Mouse (Mus musculus) liver, embryonic 15.5 days (tissue): ENCODE data around the gene Postn. TPM values are rescaled to one million over a fixed set of nuclear protein-coding genes. Genes with fewer than 3 reads are reported as not detected.

Experiments used
- ATAC-seq: fragments of 200-750 bp; cut with Nextera tagmentation; 2 replicates; pipeline ENCODE4 v1.8.0; 2017; ENCODE audit warnings: moderate number of reproducible peaks, mild to moderate bottlenecking, moderate library complexity; ENCODE audit not compliant: insufficient read depth
- H3K27ac ChIP-seq: fragments of 300-500 bp; sonication (generic); replicated peaks from 2 replicates; pipeline ENCODE4 v1.5.1; 2015; ENCODE audit warnings: mild to moderate bottlenecking, inconsistent platforms
- H3K27me3 ChIP-seq: fragments of 300-500 bp; sonication (generic); 2 replicates; pipeline ENCODE4 v1.6.1; 2015; ENCODE audit warnings: mild to moderate bottlenecking, inconsistent platforms
- H3K36me3 ChIP-seq: fragments of 300-500 bp; sonication (generic); replicated peaks from 2 replicates; pipeline ENCODE4 v1.6.1; 2015; ENCODE audit warnings: moderate library complexity, mild to moderate bottlenecking, inconsistent platforms
- H3K4me1 ChIP-seq: fragments of 300-500 bp; sonication (generic); replicated peaks from 2 replicates; pipeline ENCODE4 v1.6.1; 2015; ENCODE audit warnings: inconsistent platforms
- H3K4me2 ChIP-seq: fragments of 300-500 bp; sonication (generic); 2 replicates; pipeline ENCODE4 v1.6.1; 2015; ENCODE audit warnings: moderate library complexity, mild to moderate bottlenecking, inconsistent platforms
- H3K4me3 ChIP-seq: fragments of 300-500 bp; sonication (generic); replicated peaks from 2 replicates; pipeline ENCODE4 v1.5.1; 2015; ENCODE audit warnings: mild to moderate bottlenecking, inconsistent platforms
- H3K9ac ChIP-seq: fragments of 300-500 bp; sonication (generic); 2 replicates; pipeline ENCODE4 v1.6.1; 2015; ENCODE audit warnings: moderate library complexity, mild to moderate bottlenecking, inconsistent platforms
- H3K9me3 ChIP-seq: fragments of 300-500 bp; sonication (generic); replicated peaks from 2 replicates; pipeline ENCODE4 v1.6.1; 2016; ENCODE audit warnings: inconsistent platforms
- WGBS: fragments of 180-500 bp; shearing (Covaris S2); methylation state at CpG from one replicate; pipeline ENCODE4 v1.1.7; 2015; ENCODE audit warnings: mixed read lengths; ENCODE audit not compliant: insufficient replicate concordance; 5-methylcytosine and 5-hydroxymethylcytosine counted together
- polyA plus RNA-seq: library from polyadenylated mRNA; unstranded; fragments of >200 nt; fragmentation: Nextera tagmentation; extraction: Ambion mirVana; gene quantifications from 2 replicates; pipeline ENCODE4 v1.2.1, GENCODE M21; 2015

Postn gene
- polyA plus RNA-seq, 1 experiment from 2014 or later: 24.1 TPM

DNA sequence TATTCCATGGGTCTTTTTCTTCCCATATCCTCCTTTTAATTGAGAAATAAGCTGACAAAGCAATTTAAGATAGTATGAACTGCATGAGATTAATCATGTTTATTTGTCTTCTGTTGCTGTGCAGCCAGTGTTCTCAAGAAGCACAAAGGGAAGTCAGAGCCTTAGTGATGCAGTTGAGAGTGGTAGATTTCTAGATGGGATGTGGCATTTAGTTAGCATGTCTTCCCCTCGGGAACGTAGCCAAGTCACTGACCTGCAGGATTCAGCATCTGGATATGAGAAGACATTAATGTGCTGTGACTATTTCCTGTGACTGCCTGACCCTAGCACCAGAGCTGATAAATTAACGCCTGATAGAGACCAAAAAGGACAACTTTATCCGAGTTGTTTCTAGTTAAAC is 19.1 kb downstream of the Postn start:
- Histone ChIP-seq H3K27ac (no peak overlapping the region), H3K4me1 (no peaks in the 10 kb centered on the region), H3K4me3 (no peak overlapping the region), H3K4me2 (no peak overlapping the region), H3K36me3 (no peaks in the 10 kb centered on the region), H3K9ac (no peak overlapping the region), H3K27me3 (no peaks in the 10 kb centered on the region), H3K9me3 (no peaks in the 10 kb centered on the region)
- 45% methylated on average over 4 of the region's 4 CpGs for WGBS
- ATAC-seq: no peak

DNA sequence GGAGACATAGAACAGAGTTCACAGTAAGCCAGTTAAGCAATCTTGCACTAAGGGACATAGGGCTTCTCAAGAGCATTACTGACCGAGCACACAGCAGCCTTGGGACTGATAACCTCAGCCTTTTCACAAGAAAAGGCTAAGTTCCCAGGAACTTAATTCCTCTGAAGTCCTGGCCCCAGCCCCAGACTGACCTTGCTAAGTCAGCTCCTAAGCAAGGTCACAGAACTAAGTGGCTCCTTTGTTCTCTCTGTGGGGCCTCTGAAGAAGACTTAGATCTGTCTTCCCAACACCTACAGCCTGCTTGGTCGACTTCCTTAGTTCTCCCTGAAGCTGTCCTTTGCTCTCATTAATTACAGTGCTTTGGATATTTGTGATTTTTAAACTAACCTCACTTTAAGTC is 38.4 kb downstream of the Postn start:
- H3K27ac ChIP-seq: no peak overlapping the region
- H3K4me1 ChIP-seq: no peaks in the 10 kb centered on the region
- WGBS: 28% methylated on average over 2 of the region's 2 CpGs
- no peak overlapping the region for H3K9ac ChIP-seq
- no peak overlapping the region for H3K4me3 ChIP-seq
- H3K4me2 ChIP-seq: no peak overlapping the region
- no peak for ATAC-seq
- H3K9me3 ChIP-seq: no peaks in the 10 kb centered on the region
- no peaks in the 10 kb centered on the region for H3K27me3 ChIP-seq
- H3K36me3 ChIP-seq: no peaks in the 10 kb centered on the region

DNA sequence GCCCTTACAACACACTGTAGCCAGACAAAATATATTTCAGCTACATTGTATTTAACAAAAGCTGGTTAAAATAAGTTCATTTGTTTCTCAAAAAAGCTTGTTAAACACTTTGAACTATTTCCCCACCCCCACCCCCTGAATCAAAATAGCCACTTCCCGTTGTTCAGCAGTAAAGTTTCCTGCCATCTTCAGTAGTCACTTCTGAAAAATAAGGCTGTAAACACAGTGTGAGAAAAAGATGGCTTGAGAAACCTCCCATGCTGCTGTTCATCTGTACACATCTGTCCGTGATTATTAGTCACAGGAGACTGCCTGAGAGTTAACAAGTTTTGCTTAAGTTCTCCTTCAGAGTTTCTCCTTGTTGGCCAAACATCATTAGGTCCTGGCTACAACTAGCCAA is 39.0 kb downstream of the Postn start:
- Histone ChIP-seq H3K9me3 (no peaks in the 10 kb centered on the region), H3K4me2 (no peak overlapping the region), H3K27ac (no peak overlapping the region), H3K27me3 (no peaks in the 10 kb centered on the region), H3K36me3 (no peaks in the 10 kb centered on the region), H3K4me3 (no peak overlapping the region), H3K9ac (no peak overlapping the region), H3K4me1 (no peaks in the 10 kb centered on the region)
- ATAC-seq: no peak
- WGBS: 23% methylated on average over 2 of the region's 2 CpGs

DNA sequence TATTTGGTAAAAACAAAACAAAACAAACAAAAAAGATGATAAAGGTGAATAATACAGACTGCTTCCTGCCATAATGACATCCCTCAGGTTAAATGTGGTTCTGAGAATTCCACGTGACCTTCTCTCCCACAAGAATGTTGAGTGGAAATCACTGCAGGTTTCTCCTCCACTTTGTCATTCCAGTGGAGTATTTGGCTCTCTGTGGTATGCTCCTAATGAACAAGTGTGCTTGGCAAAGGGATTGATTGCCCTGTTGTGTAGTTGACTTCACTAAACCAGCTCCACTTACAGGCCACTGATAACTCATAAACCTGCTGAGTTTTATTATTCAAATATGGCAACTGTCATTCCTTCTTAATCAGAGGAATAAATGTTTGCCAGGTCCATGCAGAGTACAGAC is 39.7 kb downstream of the Postn start:
- Histone ChIP-seq H3K36me3 (no peaks in the 10 kb centered on the region), H3K4me1 (no peaks in the 10 kb centered on the region), H3K4me3 (no peak overlapping the region), H3K27ac (no peak overlapping the region), H3K9me3 (no peaks in the 10 kb centered on the region), H3K4me2 (no peak overlapping the region), H3K9ac (no peak overlapping the region), H3K27me3 (no peaks in the 10 kb centered on the region)
- 53% methylated on average over 1 of the region's 1 CpGs for WGBS
- no peak for ATAC-seq

DNA sequence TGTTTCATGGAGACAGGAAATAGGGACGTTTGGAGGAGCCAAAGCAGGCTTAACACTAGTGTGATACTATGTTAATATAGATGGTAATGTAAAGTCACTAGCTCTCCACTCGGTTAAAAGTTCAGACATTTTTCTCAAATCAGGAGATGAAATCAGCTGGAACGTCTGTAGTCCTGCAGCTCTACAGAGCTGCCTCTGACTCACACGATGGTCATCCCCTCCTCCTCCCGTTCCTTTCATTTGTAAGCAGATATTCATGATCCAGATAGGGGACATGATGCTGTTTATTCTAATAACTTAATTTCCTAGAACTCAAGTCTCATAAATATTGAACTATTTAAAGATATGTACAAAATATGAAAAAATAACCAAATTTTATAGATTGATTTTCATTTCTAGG is 40.8 kb downstream of the Postn start:
- Histone ChIP-seq H3K36me3 (no peaks in the 10 kb centered on the region), H3K4me2 (no peak overlapping the region), H3K27ac (no peak overlapping the region), H3K27me3 (no peaks in the 10 kb centered on the region), H3K9me3 (no peaks in the 10 kb centered on the region), H3K4me3 (no peak overlapping the region), H3K9ac (no peak overlapping the region), H3K4me1 (no peaks in the 10 kb centered on the region)
- WGBS: 60% methylated on average over 5 of the region's 5 CpGs
- ATAC-seq: no peak

DNA sequence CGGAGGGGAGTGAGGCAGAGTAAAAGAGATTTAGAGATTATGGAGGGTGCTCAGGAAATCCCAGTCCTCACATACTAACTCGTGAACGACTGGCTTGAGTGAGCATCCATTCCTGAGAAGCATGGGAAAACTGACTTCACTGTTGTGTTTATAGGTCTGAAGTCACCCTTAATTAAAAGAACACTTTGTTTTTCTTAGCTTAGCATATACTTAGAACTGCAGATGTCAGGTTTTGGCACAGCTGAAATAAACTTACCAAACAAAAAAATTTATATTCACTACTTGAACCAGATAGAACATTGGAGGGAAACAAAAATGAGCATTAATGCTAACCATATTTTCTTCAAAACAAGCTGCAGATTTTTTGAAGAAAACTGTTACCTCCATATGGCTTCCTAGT is 42.9 kb downstream of the Postn start:
- H3K9ac ChIP-seq: no peak overlapping the region
- 46% methylated on average over 3 of the region's 3 CpGs for WGBS
- H3K36me3 ChIP-seq: no peaks in the 10 kb centered on the region
- no peak overlapping the region for H3K4me3 ChIP-seq
- H3K27ac ChIP-seq: no peak overlapping the region
- H3K4me1 ChIP-seq: no peaks in the 10 kb centered on the region
- no peaks in the 10 kb centered on the region for H3K9me3 ChIP-seq
- no peak overlapping the region for H3K4me2 ChIP-seq
- ATAC-seq: no peak
- no peaks in the 10 kb centered on the region for H3K27me3 ChIP-seq

DNA sequence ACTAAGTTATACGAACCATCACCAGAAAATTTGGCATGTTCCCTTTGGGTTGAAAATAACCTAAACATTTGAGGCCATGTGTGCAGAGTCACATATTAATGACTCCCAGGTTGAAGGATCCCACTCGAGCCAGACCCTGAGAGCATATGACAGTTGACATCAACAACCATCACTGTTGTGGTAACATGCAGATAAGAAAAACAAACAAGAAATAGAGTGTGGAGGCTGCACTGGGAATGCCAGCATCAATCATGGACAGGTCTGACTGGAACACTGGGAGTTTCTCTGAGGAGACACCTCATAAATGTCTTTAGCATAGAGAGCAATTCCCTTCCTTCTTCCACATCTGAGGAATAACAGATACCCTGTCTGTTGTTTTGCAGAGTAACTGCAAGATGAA is 45.7 kb downstream of the Postn start:
- no peaks in the 10 kb centered on the region for H3K36me3 ChIP-seq
- no peaks in the 10 kb centered on the region for H3K27me3 ChIP-seq
- H3K4me1 ChIP-seq: no peaks in the 10 kb centered on the region
- ATAC-seq: no peak
- WGBS: 31% methylated on average over 2 of the region's 2 CpGs
- H3K27ac ChIP-seq: no peak overlapping the region
- H3K9ac ChIP-seq: no peak overlapping the region
- no peaks in the 10 kb centered on the region for H3K9me3 ChIP-seq
- no peak overlapping the region for H3K4me3 ChIP-seq
- no peak overlapping the region for H3K4me2 ChIP-seq

DNA sequence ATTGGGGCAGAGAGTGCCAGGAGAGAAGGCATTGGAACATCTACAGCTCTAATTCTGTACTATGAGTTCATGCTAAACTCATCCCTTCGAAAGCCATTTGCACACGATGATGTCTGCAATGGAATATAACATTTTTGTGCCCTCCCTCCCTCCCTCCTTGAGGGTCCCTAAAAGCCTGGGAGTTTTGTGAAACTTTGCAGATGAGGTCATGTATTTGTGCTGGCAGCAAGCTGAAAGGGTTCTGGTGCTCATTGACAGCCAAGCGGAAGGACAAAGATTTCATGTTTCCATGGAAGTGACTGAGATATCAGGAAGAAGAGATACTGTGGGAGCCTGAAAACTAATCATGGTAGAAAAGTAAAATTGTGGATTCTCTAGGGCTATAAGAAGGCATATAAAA is 50.1 kb downstream of the Postn start:
- Histone ChIP-seq H3K4me2 (no peak overlapping the region), H3K36me3 (no peaks in the 10 kb centered on the region), H3K27ac (no peak overlapping the region), H3K27me3 (no peaks in the 10 kb centered on the region), H3K4me3 (no peak overlapping the region), H3K9ac (no peak overlapping the region), H3K4me1 (no peaks in the 10 kb centered on the region), H3K9me3 (no peaks in the 10 kb centered on the region)
- WGBS: 69% methylated on average over 3 of the region's 3 CpGs
- no peak for ATAC-seq

DNA sequence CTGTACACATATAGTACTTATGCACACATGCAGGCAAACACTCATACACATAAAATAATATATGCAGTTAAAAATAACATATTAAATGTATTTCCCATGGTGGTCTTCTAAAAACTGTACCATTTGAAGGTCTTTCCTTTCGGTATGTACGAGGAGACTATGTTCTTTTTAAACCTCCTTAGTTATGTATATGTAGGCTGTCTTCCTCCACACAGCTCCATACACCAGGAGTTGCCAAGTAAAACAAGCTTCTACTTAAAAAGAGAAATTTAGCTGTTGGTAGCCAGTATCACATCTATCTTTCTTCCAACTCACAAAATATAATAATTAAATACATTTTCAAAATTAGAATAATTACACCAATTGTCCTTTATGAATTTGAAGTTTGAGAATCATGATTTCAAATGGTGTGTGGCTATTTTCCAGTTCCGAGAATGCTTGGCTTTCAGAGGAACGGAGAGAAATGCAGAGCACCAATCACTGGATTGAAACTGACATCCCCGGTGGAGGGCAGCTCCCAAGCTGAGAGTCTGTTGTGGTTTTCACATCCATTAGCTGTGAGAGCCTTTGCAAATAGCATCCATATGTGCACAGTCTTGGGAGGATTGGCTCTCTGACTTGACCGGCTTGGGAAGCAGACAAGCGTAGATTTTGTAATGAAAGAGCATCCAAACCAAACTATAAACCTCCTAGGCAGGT is 52.1 kb downstream of the Postn start:
- ATAC-seq: no peak
- 64% methylated on average over 7 of the region's 7 CpGs for WGBS
- Histone ChIP-seq H3K9ac (no peak overlapping the region), H3K4me2 (no peak overlapping the region), H3K36me3 (no peaks in the 10 kb centered on the region), H3K4me1 (no peaks in the 10 kb centered on the region), H3K4me3 (no peak overlapping the region), H3K27ac (no peak overlapping the region), H3K27me3 (no peaks in the 10 kb centered on the region), H3K9me3 (no peaks in the 10 kb centered on the region)

DNA sequence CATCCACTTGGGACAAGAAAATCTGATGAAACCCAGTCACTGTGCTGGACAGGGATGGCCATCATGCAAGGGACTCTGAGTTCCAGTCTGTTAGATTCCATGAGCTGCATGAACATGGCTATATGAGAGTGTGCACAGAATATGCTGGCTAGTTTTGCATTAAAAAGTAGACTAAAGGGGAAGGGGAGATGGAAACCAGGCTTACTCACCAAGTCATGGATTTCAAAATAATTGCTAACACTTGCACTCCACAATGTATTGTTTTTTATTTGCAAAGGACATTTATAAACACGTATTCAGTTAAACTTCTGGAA is 52.6 kb downstream of the Postn start:
- no peaks in the 10 kb centered on the region for H3K9me3 ChIP-seq
- no peaks in the 10 kb centered on the region for H3K4me1 ChIP-seq
- H3K27ac ChIP-seq: no peak overlapping the region
- ATAC-seq: no peak
- no peak overlapping the region for H3K4me3 ChIP-seq
- no peaks in the 10 kb centered on the region for H3K27me3 ChIP-seq
- no peaks in the 10 kb centered on the region for H3K36me3 ChIP-seq
- H3K9ac ChIP-seq: no peak overlapping the region
- no peak overlapping the region for H3K4me2 ChIP-seq
- 52% methylated on average over 1 of the region's 1 CpGs for WGBS

DNA sequence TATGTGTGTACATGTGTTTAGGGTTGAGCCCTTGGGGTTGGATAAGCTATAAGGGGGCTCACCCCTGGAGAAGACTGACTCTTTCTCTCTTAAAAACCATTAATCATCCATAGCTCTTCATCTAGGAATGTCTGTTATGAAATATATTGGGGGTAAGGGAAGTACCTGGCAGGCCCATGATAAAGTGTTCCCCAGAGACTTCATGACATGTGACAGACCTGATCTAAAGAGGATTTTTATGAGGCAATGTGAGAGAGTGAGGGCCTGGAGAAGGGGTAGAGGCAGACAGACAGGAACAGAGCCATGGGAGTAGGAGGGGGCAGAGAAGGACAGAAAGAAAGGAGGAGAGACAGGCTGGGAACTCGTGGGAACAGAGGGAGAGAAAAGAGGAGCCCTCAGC is 53.5 kb downstream of the Postn start:
- Histone ChIP-seq H3K4me2 (no peak overlapping the region), H3K9ac (no peak overlapping the region), H3K27me3 (no peaks in the 10 kb centered on the region), H3K9me3 (no peaks in the 10 kb centered on the region), H3K36me3 (no peaks in the 10 kb centered on the region), H3K4me3 (no peak overlapping the region), H3K4me1 (no peaks in the 10 kb centered on the region), H3K27ac (no peak overlapping the region)
- no peak for ATAC-seq
- WGBS: 37% methylated on average over 1 of the region's 1 CpGs

DNA sequence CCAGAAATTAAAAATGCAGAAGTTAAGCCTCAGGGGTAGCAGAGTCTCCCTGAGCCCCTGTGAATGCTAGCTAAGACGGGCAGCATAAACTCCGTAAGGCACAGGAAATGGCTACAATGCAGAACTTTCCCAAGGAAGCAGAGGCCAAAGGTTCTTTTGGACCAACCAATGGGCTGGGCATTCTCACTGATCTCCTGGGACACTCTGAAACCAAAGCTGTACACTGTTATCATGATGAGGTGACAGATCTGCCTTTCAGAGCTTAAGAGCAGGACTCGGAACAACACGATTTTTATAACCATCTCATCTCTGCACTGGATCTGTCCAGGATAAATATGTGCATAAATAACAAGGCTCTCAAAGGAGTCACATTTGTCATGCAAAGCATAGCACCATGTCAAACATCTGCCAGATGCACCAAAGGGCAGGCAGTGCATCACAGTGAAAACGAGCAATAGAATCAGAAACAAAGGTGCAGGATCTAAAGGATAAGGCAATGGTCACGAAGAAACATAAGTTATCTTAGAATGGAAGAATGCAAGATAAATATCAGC is 57.0 kb downstream of the Postn start:
- Histone ChIP-seq H3K4me3 (no peak overlapping the region), H3K9ac (no peak overlapping the region)
- 37% methylated on average over 6 of the region's 6 CpGs for WGBS

More for the DNA sequence above, 57.0 kb downstream of the Postn start:
- no peaks in the 10 kb centered on the region for H3K4me1 ChIP-seq
- H3K27ac ChIP-seq: no peak overlapping the region
- no peak for ATAC-seq
- no peak overlapping the region for H3K4me2 ChIP-seq
- no peaks in the 10 kb centered on the region for H3K9me3 ChIP-seq
- H3K36me3 ChIP-seq: no peaks in the 10 kb centered on the region
- H3K27me3 ChIP-seq: no peaks in the 10 kb centered on the region
